Mouse (Mus musculus) embryonic facial prominence, embryonic 15.5 days (tissue): ENCODE data around the gene Tgfb1. TPM values are rescaled to one million over a fixed set of nuclear protein-coding genes. Genes with fewer than 3 reads are reported as not detected.

ENCODE experiments used
- ATAC-seq: fragments of 200-750 bp; cut with Nextera tagmentation; 2 replicates; pipeline ENCODE4 v1.8.0; 2017; ENCODE audit warnings: low read depth, moderate TSS enrichment; ENCODE audit not compliant: insufficient number of reproducible peaks, low FRiP score, low TSS enrichment
- H3K27ac ChIP-seq: fragments of 300-500 bp; sonication (generic); replicated peaks from 2 replicates; pipeline ENCODE4 v1.5.1; 2015; ENCODE audit warnings: mild to moderate bottlenecking, inconsistent platforms
- H3K27me3 ChIP-seq: fragments of 300-500 bp; sonication (generic); 2 replicates; pipeline ENCODE4 v1.6.1; 2015; ENCODE audit warnings: inconsistent platforms
- H3K36me3 ChIP-seq: fragments of 300-500 bp; sonication (generic); 2 replicates; pipeline ENCODE4 v1.6.1; 2015; ENCODE audit warnings: mild to moderate bottlenecking, inconsistent platforms
- H3K4me1 ChIP-seq: fragments of 300-500 bp; sonication (generic); 2 replicates; pipeline ENCODE4 v1.6.1; 2015; ENCODE audit warnings: inconsistent platforms
- H3K4me2 ChIP-seq: fragments of 300-500 bp; sonication (generic); replicated peaks from 2 replicates; pipeline ENCODE4 v1.6.1; 2015; ENCODE audit warnings: mild to moderate bottlenecking, inconsistent platforms
- H3K4me3 ChIP-seq: fragments of 300-500 bp; sonication (generic); replicated peaks from 2 replicates; pipeline ENCODE4 v1.5.1; 2015; ENCODE audit warnings: mild to moderate bottlenecking, inconsistent platforms
- H3K9ac ChIP-seq: fragments of 300-500 bp; sonication (generic); 2 replicates; pipeline ENCODE4 v1.6.1; 2015; ENCODE audit warnings: inconsistent platforms
- H3K9me3 ChIP-seq: fragments of 300-500 bp; sonication (generic); replicated peaks from 2 replicates; pipeline ENCODE4 v1.6.1; 2016; ENCODE audit warnings: inconsistent platforms
- WGBS: fragments of 180-500 bp; shearing (Covaris S2); methylation state at CpG from one replicate; pipeline ENCODE4 v1.1.7; 2015; 5-methylcytosine and 5-hydroxymethylcytosine counted together
- polyA plus RNA-seq: library from polyadenylated mRNA; unstranded; fragments of >200 nt; fragmentation: Nextera tagmentation; extraction: Ambion mirVana; gene quantifications from 2 replicates; pipeline ENCODE4 v1.2.1, GENCODE M21; 2015

Tgfb1 gene
- polyA plus RNA-seq, 1 experiment from 2014 or later = 4.3 TPM

DNA sequence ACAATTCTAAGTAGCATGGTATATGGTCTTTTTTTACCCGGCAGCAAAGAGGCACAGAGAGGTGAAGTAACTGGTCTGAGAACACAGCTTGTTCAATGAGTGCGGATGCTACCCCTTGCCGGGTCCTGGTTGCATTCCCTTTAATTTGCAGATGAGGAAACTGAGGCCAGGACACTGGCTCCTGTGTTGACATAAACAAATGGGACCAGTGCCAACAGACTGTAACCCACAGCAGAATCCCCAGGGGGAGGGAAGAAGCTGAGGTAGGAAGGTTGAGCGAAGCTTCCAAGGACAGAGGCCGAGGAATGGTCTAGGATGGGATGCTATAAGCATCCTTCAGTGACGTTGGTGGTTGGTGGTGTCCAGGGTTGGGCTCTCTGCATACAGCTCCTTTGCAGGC is 11.4 kb upstream of the Tgfb1 start:
- WGBS = 49% methylated on average over 6 of the region's 6 CpGs

DNA sequence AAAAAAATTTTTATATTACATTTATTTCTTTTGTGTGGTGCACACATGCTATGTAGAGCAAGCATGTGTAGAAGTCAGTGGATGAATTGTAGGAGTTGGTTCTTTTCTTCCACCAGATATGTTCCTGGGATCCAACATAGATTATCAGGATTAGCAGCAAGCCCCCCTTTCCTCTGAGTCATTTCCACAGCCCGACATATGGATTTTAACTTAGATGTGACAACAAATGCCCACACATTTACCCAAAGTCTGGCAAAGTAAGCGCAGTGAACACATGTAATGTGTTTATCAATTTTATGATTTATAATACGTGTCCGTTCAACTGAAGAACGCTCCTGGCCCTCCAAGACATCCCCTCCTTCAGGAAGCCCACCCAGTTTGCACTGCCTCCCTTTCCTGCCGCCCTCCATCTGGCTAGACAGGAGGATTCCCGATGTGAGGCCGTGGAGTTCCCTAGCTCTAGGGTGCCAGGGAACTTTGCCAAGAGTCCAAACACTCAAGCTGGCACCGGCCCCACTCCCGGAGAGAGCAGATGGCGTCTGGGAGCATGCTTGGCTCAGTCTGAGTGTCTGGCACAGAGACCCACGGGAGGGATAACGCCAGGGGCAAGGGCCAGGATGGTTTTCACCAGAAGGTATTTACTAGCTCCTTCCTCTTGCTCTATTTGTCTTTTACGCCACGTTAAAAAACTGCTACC is 10.6 kb upstream of the Tgfb1 start:
- peak overlapping the region; percentile 12; the same call in 1 of the 2 replicates for H3K4me2 ChIP-seq

More for the DNA sequence above, 11.4 kb upstream of the Tgfb1 start:
- H3K9ac ChIP-seq = no peak overlapping the region
- peak overlapping the region; percentile 66; the same call in 1 of the 2 replicates for H3K4me2 ChIP-seq
- H3K4me1 ChIP-seq = peaks cover 25% of the 10 kb centered on the region
- H3K27me3 ChIP-seq = peaks cover 34% of the 10 kb centered on the region
- H3K36me3 ChIP-seq = no peaks in the 10 kb centered on the region
- peak overlapping the region; percentile 36 for H3K4me3 ChIP-seq
- no peaks in the 10 kb centered on the region for H3K9me3 ChIP-seq
- no peak overlapping the region for H3K27ac ChIP-seq
- ATAC-seq = no peak

DNA sequence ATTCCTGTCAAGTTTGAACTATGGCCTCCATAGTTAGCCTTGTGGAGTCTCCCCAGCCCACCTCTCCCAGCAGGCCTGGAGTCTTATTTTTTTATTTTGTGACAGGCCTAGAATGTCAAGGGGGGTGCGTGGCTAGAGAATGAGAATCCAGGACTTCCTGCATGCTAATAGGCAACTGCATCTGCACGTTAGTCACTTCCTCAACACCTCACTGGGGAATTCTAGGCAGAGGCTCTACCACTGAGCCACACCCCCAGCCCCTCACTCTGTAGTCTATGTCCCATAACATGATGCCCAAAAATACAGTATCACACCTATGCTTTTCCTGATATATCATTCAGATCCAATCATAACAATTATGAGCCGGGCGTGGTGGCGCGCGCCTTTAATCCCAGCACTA is 9.8 kb upstream of the Tgfb1 start:
- H3K27ac ChIP-seq = peak overlapping the region; percentile 8; the same call in 1 of the 2 replicates
- no peaks in the 10 kb centered on the region for H3K36me3 ChIP-seq
- WGBS = 88% methylated on average over 7 of the region's 7 CpGs
- peaks cover 36% of the 10 kb centered on the region for H3K4me1 ChIP-seq
- peaks cover 34% of the 10 kb centered on the region for H3K27me3 ChIP-seq
- H3K4me3 ChIP-seq = no peak overlapping the region
- no peak overlapping the region for H3K4me2 ChIP-seq
- no peak overlapping the region for H3K9ac ChIP-seq
- no peak for ATAC-seq
- H3K9me3 ChIP-seq = no peaks in the 10 kb centered on the region

More for the DNA sequence above, 10.6 kb upstream of the Tgfb1 start:
- WGBS = 46% methylated on average over 15 of the region's 15 CpGs
- no peaks in the 10 kb centered on the region for H3K9me3 ChIP-seq
- no peak for ATAC-seq
- H3K4me1 ChIP-seq = peaks cover 28% of the 10 kb centered on the region
- no peak overlapping the region for H3K9ac ChIP-seq
- peaks cover 34% of the 10 kb centered on the region for H3K27me3 ChIP-seq
- no peak overlapping the region for H3K4me3 ChIP-seq
- H3K36me3 ChIP-seq = no peaks in the 10 kb centered on the region
- no peak overlapping the region for H3K27ac ChIP-seq

GRCm38 (mm10) chr7:25679971-25680370 is 6.8 kb upstream of the Tgfb1 start:
- Histone ChIP-seq H3K4me3 (peak overlapping the region; percentile 63), H3K4me2 (peak overlapping the region; percentile 73), H3K27me3 (peaks cover 14% of the 10 kb centered on the region), H3K9ac (0 out of 2 replicates have a peak overlapping the region, but pooled peaks have one; percentile 44), H3K36me3 (no peaks in the 10 kb centered on the region), H3K9me3 (no peaks in the 10 kb centered on the region), H3K4me1 (peaks cover 29% of the 10 kb centered on the region), H3K27ac (peak overlapping the region; percentile 93; the same call in 1 of the 2 replicates)
- no peak for ATAC-seq
- 7% methylated on average over 6 of the region's 6 CpGs for WGBS

DNA sequence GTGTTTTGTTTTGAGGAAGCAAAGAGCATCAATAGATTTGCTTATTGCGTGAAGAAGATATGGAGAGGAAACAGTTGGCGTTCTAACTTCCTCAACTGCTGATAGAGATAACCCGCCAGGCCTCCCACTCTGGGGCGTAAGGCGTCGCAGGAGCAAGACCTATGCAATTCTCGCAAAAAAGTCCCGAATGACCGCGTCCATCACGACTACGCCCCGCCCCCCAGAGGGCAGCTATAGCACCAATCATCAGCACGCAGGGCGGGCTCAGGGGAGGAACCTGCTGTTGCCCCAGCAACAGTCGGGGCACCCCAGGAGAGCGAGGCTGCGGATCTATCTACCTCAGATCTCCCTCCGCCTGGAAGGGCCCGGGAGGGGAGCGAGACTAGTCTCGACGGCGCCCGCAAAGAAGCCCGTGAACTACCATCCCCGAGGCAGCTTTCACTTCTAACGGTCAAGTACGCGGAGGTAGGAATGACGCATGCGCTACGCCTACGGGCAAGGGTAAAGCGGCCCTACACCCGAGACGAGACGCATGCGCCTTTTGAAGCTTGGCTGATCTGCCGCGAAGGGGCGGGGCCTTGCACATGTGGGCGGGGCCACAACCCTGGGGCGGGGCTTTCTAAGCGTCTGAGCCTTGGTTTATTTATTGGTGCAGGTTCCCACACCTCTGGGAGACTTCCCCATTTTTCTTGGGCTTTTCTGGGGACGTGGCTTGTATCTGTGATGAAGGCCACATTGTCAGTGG is 6.1 kb upstream of the Tgfb1 start, which contains the start of gene B9d2:
Gene B9d2, plus strand, starts transcription at position 267 of the 745 bp plus-strand sequence.
- peaks cover 7% of the 10 kb centered on the region for H3K27me3 ChIP-seq
- peak within 1 kb of the TSS; percentile 73 for H3K4me2 ChIP-seq
- peak within 1 kb of the TSS; percentile 93 for H3K27ac ChIP-seq
- no peaks in the 10 kb centered on the region for H3K9me3 ChIP-seq
- peak; percentile 96 for ATAC-seq
- under 1% methylated on average over 46 of the region's 46 CpGs for WGBS
- H3K36me3 ChIP-seq = no peaks in the 10 kb centered on the region
- H3K9ac ChIP-seq = peak within 1 kb of the TSS; percentile 44
- peak within 1 kb of the TSS; percentile 63 for H3K4me3 ChIP-seq
- H3K4me1 ChIP-seq = peaks cover 30% of the 10 kb centered on the region

- Histone ChIP-seq H3K4me2 (peak overlapping the region; percentile 73), H3K27ac (no peak overlapping the region), H3K27me3 (peaks cover 6% of the 10 kb centered on the region; the same call in 1 of the 2 replicates), H3K4me3 (peak overlapping the region; percentile 63), H3K4me1 (peaks cover 33% of the 10 kb centered on the region), H3K36me3 (no peaks in the 10 kb centered on the region), H3K9ac (no peak overlapping the region), H3K9me3 (no peaks in the 10 kb centered on the region)
- no peak for ATAC-seq
- WGBS = 53% methylated on average over 15 of the region's 15 CpGs
Observed at GRCm38 (mm10) chr7:25681341-25682231, 5.2 kb upstream of the Tgfb1 start.

DNA sequence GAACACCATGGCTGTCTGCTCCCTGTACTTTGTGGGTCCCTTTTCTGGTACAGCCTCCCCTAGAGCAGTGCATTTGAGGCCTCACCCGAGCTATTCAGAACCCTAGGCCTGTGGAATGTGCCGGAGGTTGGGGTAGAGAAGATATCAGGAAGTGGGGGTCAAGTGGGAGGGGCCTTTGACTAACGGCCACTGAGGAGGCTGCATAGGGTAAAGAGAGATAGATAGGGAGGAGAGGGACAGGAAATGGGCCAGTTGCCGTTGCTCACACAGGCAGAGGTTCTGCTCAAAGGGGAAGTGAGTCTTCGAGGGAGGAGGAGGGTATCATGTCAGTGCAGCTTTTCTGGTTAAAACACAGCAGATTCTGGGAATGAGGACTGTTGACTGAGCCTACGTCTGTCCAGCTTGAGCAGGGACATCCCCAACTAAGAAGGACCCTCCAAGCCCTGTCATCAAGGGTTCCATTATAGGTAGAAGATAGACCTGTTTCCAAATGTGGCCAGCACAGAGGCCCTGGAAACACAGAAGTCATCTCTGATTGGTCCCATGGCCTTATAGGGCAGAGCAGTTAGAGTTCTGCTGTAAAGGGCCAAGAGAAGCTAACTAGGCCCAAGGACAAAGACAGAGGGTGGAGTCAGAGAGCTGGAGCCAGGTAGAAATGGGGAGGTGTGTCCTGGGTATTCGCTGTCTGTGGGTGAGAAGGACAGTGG is 3.2 kb upstream of the Tgfb1 start:
- ATAC-seq = no peak
- H3K9ac ChIP-seq = no peak overlapping the region
- no peaks in the 10 kb centered on the region for H3K9me3 ChIP-seq
- H3K27ac ChIP-seq = no peak overlapping the region
- H3K4me2 ChIP-seq = no peak overlapping the region
- H3K4me3 ChIP-seq = no peak overlapping the region
- peaks cover 49% of the 10 kb centered on the region for H3K4me1 ChIP-seq
- no peaks in the 10 kb centered on the region for H3K36me3 ChIP-seq
- peaks cover 17% of the 10 kb centered on the region; the same call in 1 of the 2 replicates for H3K27me3 ChIP-seq
- whole genome bisulfite sequencing = 56% methylated on average over 7 of the region's 7 CpGs

GRCm38 (mm10) chr7:25684659-25685058 is 2.1 kb upstream of the Tgfb1 start:
- ATAC-seq = no peak
- Histone ChIP-seq H3K4me2 (no peak overlapping the region), H3K36me3 (no peaks in the 10 kb centered on the region), H3K27me3 (peaks cover 20% of the 10 kb centered on the region), H3K9ac (no peak overlapping the region), H3K27ac (no peak overlapping the region; the same call in 1 of the 2 replicates), H3K9me3 (no peaks in the 10 kb centered on the region), H3K4me1 (peaks cover 60% of the 10 kb centered on the region), H3K4me3 (no peak overlapping the region)
- WGBS = 87% methylated on average over 6 of the region's 6 CpGs

DNA sequence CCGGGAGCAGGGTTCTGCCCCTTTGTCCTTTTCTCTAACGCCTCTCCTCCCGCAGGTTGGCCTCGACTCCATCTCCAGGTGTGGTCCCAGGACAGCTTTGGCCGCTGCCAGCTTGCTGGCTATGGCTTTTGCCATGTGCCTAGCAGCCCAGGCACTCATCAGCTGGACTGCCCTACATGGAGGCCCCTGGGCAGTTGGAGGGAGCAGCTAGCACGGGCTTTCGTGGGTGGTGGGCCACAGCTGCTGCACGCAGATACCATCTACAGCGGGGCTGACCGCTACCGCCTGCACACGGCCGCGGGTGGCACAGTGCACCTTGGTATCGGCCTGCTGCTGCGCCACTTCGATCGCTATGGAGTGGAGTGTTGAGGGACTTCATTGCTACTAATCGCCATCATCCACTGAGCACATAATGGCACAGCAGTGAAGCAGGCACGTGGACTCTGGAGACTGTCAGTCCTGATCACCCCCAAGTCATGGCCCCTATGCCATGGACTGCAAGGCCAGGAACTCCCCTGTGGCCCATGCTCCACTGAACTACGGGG is 804 bp upstream of the Tgfb1 start:
- WGBS = 69% methylated on average over 21 of the region's 21 CpGs
- Histone ChIP-seq H3K4me1 (peaks cover 53% of the 10 kb centered on the region), H3K27me3 (peaks cover 25% of the 10 kb centered on the region), H3K36me3 (no peaks in the 10 kb centered on the region), H3K4me3 (peak overlapping the region; percentile 67), H3K27ac (peak overlapping the region; percentile 87; the same call in 1 of the 2 replicates), H3K4me2 (peak overlapping the region; percentile 94), H3K9me3 (no peaks in the 10 kb centered on the region), H3K9ac (no peak overlapping the region)
- ATAC-seq = no peak

DNA sequence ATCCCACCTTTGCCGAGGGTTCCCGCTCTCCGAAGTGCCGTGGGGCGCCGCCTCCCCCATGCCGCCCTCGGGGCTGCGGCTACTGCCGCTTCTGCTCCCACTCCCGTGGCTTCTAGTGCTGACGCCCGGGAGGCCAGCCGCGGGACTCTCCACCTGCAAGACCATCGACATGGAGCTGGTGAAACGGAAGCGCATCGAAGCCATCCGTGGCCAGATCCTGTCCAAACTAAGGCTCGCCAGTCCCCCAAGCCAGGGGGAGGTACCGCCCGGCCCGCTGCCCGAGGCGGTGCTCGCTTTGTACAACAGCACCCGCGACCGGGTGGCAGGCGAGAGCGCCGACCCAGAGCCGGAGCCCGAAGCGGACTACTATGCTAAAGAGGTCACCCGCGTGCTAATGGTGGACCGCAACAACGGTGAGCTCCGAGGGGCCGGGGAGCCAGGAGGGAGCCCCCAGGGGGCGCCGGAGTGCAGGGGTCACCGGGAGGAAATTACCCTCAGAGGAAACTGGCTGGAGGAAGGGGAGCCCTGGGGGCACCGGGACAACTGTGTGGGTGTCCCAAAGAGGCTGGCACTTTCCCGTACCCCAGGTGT is 1.1 kb downstream of the Tgfb1 start:
- no peak for ATAC-seq
- H3K27ac ChIP-seq = peak overlapping the region; percentile 87
- no peaks in the 10 kb centered on the region for H3K9me3 ChIP-seq
- peaks cover 25% of the 10 kb centered on the region for H3K27me3 ChIP-seq
- peak overlapping the region; percentile 67 for H3K4me3 ChIP-seq
- H3K36me3 ChIP-seq = no peaks in the 10 kb centered on the region
- H3K9ac ChIP-seq = peak overlapping the region; percentile 53
- WGBS = under 1% methylated on average over 47 of the region's 47 CpGs
- peaks cover 43% of the 10 kb centered on the region for H3K4me1 ChIP-seq
- peak overlapping the region; percentile 94 for H3K4me2 ChIP-seq
